In genomic region chr5:27417398-27417797, GRCm38 (mm10) we compare ENCODE assay signal across 23 mouse cellular contexts.
DNase-seq lines count a peak whose midpoint lies in the region; ATAC-seq and TF ChIP-seq lines count a peak whose summit lies in the region.
"Had no signal": no experiment of that assay in that cellular context is flagged by ENCODE, and none has a peak within 500 bp of the region (broad histone marks: within the 10 kb centered on the region; RNA-seq: fewer than 3 reads in every experiment).

No protein-coding gene starts in this region.

- H3K27me3 ChIP-seq in forebrain, postnatal 0 days (ENCODE audit: insufficient read depth, low read length), result no peaks in the 10 kb centered on the region
- no peaks in the 10 kb centered on the region for H3K27me3 ChIP-seq in forebrain, embryonic 10.5 days (ENCODE audit: poor library complexity, severe bottlenecking)
- H3K27me3 ChIP-seq in intestine, embryonic 15.5 days (replicated peaks), result no peaks in the 10 kb centered on the region
- H3K27me3 ChIP-seq: embryonic facial prominence, embryonic 12.5 days; hindbrain, embryonic 15.5 days; midbrain, embryonic 15.5 days had no signal

- ATAC-seq in forebrain, postnatal 0 days, result peak; percentile 81
- no peak for ATAC-seq in intestine, embryonic 15.5 days
- ATAC-seq: activated CD4-positive, CD25-positive, alpha-beta regulatory T cell, adult 4 months; intestine, postnatal 0 days had no signal

- H3K4me1 ChIP-seq in forebrain, postnatal 0 days (ENCODE audit: insufficient read depth), result no peaks in the 10 kb centered on the region
- H3K4me1 ChIP-seq in forebrain, embryonic 10.5 days, result no peaks in the 10 kb centered on the region
- H3K4me1 ChIP-seq in intestine, embryonic 15.5 days (replicated peaks), result no peaks in the 10 kb centered on the region
- H3K4me1 ChIP-seq: embryonic facial prominence, embryonic 12.5 days; midbrain, embryonic 15.5 days had no signal

- peak; percentile 13 for DNase-seq in forebrain, postnatal 0 days
- DNase-seq in forebrain, embryonic 10.5 days (ENCODE audit: extremely low spot score, low spot score), result no peak
- peak; percentile 15 for DNase-seq in left cerebral cortex, postnatal 36 days (ENCODE audit: low spot score in 2 of 2)
- no peak for DNase-seq in left cerebral cortex, adult 18-20 months (ENCODE audit: low spot score in 2 of 2)
- peak; percentile 68 for DNase-seq in cerebellum, adult 9-10 months
- peak; percentile 23 to 48 for DNase-seq in layer of hippocampus, postnatal 10 days (ENCODE audit: low spot score in 2 of 2)
- no peak for DNase-seq in neural tube, embryonic 10.5 days (ENCODE audit: extremely low spot score, low spot score)
- DNase-seq: adrenal gland, postnatal 10 days; heart, postnatal 10 days; left cerebral cortex, postnatal 4 days; liver; lung, postnatal 10 days; thymus, postnatal 14 days had no signal

- H3K27ac ChIP-seq in forebrain, postnatal 0 days (ENCODE audit: low read depth, low read length), result no peak overlapping the region
- H3K27ac ChIP-seq in forebrain, embryonic 10.5 days, result no peak overlapping the region
- no peak overlapping the region for H3K27ac ChIP-seq in intestine, embryonic 15.5 days
- H3K27ac ChIP-seq: embryonic facial prominence, embryonic 12.5 days; hindbrain, embryonic 15.5 days; kidney, postnatal 0 days; midbrain, embryonic 15.5 days had no signal

- no peak overlapping the region for H3K9ac ChIP-seq in forebrain, postnatal 0 days
- H3K9ac ChIP-seq in intestine, embryonic 15.5 days, result no peak overlapping the region
- H3K9ac ChIP-seq: embryonic facial prominence, embryonic 12.5 days; hindbrain, embryonic 15.5 days; midbrain, embryonic 15.5 days had no signal

- 65% methylated on average over 7 of the region's 7 CpGs for WGBS in forebrain, postnatal 0 days
- 85% methylated on average over 7 of the region's 7 CpGs for WGBS in forebrain, embryonic 10.5 days
- 59% methylated on average over 7 of the region's 7 CpGs for WGBS in intestine, embryonic 15.5 days

- no peaks in the 10 kb centered on the region for H3K9me3 ChIP-seq in forebrain, postnatal 0 days (ENCODE audit: low read length)
- no peaks in the 10 kb centered on the region for H3K9me3 ChIP-seq in forebrain, embryonic 10.5 days
- H3K9me3 ChIP-seq in intestine, embryonic 15.5 days, result no peaks in the 10 kb centered on the region
- H3K9me3 ChIP-seq: embryonic facial prominence, embryonic 12.5 days; G1E; hindbrain, embryonic 15.5 days; midbrain, embryonic 15.5 days had no signal

- H3K36me3 ChIP-seq in forebrain, postnatal 0 days (ENCODE audit: insufficient read depth), result no peaks in the 10 kb centered on the region
- H3K36me3 ChIP-seq in forebrain, embryonic 10.5 days (replicated peaks), result no peaks in the 10 kb centered on the region
- no peaks in the 10 kb centered on the region for H3K36me3 ChIP-seq in intestine, embryonic 15.5 days
- H3K36me3 ChIP-seq: embryonic facial prominence, embryonic 12.5 days; G1E; midbrain, embryonic 15.5 days had no signal

- H3K4me3 ChIP-seq in forebrain, postnatal 0 days (ENCODE audit: low read depth, low read length), result no peak overlapping the region
- H3K4me3 ChIP-seq in forebrain, embryonic 10.5 days, result no peak overlapping the region
- no peak overlapping the region for H3K4me3 ChIP-seq in intestine, embryonic 15.5 days (replicated peaks)
- H3K4me3 ChIP-seq: embryonic facial prominence, embryonic 12.5 days; erythroblast, embryonic 14.5 days; hindbrain, embryonic 15.5 days; midbrain, embryonic 15.5 days had no signal

- TF ChIP-seq CTCF in forebrain, postnatal 0 days (IDR thresholded peaks at IDR 0.05; ENCODE audit: low read depth), result no peak

- H3K4me2 ChIP-seq in forebrain, postnatal 0 days (ENCODE audit: low read depth), result no peak overlapping the region
- no peak overlapping the region for H3K4me2 ChIP-seq in intestine, embryonic 15.5 days (replicated peaks)
- H3K4me2 ChIP-seq: embryonic facial prominence, embryonic 12.5 days; heart, embryonic 11.5 days; hindbrain, embryonic 15.5 days; midbrain, embryonic 15.5 days had no signal

- intact Hi-C loops in left cerebral cortex, postnatal 36 days (cut with DNase I), result loop anchor here (5.0 kb wide), 1 partner anchor 340 kb away; no protein-coding TSS in a partner anchor

Comparison
In these comparisons a context has a peak if more than half of its experiments do, and no peak if none do; other contexts are left out.
1. DNase-seq: peak in forebrain, postnatal 0 days (single experiment), left cerebral cortex, postnatal 36 days (2 of 2), cerebellum, adult 9-10 months (single experiment) and layer of hippocampus, postnatal 10 days (2 of 2); none in forebrain, embryonic 10.5 days (single experiment), left cerebral cortex, adult 18-20 months (0 of 2) and neural tube, embryonic 10.5 days (single experiment).